Mouse (Mus musculus) right cerebral cortex, adult 2 months (tissue): ENCODE results near the gene Slc9a7.

ENCODE experiments used
- DNase-seq, 2 experiments: peaks; one replicate each; pipeline ENCODE4 v3.0.0; 2021 to 2022; ENCODE audit warnings: low spot score in 2 of 2

The Slc9a7 gene

GRCm38 (mm10) chrX:20160301-20160700 is 131.3 kb downstream of the Slc9a7 start:
- DNase-seq = no peak

GRCm38 (mm10) chrX:20157519-20157918 is 134.1 kb downstream of the Slc9a7 start:
- DNase-seq = peak in 1 of 2 experiments; percentile 6

GRCm38 (mm10) chrX:20129466-20129865 is 162.1 kb downstream of the Slc9a7 start:
- DNase-seq = no peak

- DNase-seq = no peak
These were observed 162.7 kb downstream of the Slc9a7 start for GRCm38 (mm10) chrX:20128951-20129350.

DNA sequence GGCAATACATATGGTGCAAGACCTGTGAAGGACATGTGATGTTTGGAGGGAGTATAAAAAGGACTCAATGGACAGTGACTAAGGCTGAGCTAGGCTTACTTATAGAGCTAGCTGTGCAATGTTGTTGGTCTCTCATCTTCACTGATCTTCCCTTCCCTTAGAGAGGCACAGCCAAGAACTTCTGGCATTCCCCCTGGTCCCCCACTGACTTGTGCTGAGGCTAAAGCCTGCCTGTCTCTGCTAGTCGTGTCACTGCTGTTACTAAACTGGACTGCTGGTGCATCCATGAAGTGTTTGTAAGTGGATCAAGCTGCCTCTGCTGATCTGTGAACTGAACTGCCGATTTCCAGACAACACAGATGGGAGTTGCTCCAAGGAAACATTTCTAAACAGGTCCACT is 166.1 kb downstream of the Slc9a7 start:
- DNase-seq = no peak

GRCm38 (mm10) chrX:20117717-20118116 is 173.9 kb downstream of the Slc9a7 start:
- DNase-seq = no peak

DNA sequence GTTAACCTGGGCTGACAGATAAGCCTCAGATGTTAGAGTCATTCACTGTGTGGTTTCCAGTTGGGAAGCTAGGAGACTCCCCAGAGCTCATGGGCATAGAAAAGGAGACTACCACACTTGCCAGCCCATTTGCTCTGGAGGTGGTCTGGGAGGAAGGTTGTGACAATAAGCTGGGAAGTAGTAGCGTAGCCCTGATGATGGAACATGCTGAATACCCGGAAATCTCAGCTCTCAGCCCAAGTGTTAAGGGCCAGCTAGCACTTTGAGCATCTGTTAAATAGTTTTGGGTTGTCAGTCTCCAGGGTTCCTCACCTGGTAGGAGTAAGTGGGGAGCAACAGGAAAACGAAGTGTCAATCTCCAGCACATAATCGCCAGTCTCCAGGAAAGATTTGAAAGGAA is 221.4 kb downstream of the Slc9a7 start:
- DNase-seq = no peak

DNA sequence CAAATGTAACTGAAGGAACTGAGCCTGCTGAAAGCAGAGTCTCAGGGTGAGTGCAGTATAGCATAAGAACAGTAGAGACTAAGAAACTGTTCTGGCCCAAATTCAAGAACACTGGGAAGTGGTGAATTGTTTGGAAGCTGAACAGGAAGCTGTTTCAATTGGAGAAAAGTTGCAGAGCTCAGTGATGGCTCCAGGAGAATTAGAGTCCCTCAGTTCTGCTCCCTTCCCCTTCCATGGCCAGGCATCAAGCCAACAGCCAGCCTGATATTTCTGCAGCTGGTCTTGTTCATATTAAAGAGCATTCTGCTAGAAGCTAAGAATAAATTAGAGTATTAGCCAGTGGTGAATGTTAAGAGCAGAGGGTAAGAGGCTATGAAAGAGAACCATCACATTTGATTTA is 225.0 kb downstream of the Slc9a7 start:
- DNase-seq = no peak

DNA sequence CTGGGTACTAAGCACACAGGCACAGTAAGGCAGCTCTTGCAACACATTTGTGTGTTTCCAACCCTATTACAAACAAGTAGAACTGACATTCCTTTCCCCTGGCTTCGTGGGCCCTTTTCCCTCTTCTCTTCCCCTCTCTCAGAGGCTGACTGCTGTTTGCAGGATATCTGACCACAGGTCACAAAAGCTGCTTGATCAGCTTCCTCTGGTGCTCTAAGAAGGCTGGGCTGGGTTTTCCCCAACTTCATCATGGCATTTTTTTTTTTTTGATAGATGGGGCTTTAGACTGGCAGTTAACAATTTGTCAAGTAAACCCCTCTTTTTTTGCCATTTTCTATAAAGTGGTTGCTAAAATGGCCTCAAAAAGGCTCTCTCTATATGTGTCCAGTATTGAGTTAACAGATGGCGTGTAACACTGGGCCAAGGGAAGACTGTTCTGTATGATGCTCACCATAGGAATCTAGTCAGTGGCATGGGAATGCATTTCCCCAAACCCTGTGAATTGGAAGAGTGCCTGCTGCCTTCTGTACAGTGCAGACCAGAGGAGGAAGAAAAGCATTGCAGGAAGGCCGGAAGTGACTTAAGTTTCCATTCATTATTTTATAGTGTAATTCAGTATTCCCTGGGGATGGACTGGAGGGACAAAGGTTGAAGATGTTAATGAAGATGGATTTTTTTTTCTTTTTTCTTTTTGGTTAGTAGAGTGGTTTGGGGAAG is 229.7 kb downstream of the Slc9a7 start:
- DNase-seq = no peak

- DNase-seq = peak in 1 of 2 experiments; percentile 2
These were observed 230.8 kb downstream of the Slc9a7 start for GRCm38 (mm10) chrX:20060769-20061315.

- peak in 1 of 2 experiments; percentile 2 for DNase-seq
These were observed 231.4 kb downstream of the Slc9a7 start for GRCm38 (mm10) chrX:20060096-20060768.

DNA sequence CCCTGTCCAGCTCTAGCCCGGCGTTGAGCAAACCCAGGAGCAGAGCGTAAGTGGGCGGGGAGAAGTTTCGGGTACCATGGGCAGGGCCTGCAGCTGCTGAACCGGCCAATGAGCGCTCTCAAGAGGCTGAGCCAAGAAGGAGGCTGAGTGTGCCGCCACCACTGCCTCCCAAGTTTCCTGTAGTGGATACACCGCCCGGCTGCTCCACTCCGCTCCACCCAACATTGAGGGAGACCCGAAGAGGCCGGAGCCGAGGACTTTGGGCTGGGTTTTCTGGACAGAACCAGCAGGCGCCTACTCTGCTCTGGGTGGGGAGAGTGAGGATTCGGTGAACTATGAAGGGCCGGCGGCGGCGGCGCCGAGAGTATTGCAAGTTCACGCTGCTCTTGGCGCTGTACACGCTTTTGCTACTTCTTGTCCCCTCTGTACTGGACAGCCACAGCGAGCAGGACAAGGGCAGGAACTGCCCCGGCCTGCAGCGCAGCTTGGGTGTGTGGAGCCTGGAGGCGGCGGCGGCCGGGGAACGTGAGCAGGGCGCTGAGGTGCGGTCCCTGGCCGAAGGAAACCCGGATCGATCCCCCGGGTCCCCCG is 232.1 kb downstream of the Slc9a7 start, which contains the start of gene Chst7:
Gene Chst7 (plus strand): TSS at position 180 of the 591 bp plus-strand sequence.
- peak; percentile 21 to 43 for DNase-seq
